Mouse (Mus musculus): ENCODE results near the gene Stk40. TPM values are rescaled to one million over a fixed set of nuclear protein-coding genes. Genes with fewer than 3 reads are reported as not detected.

The Stk40 gene
- polyA plus RNA-seq, 1 experiment, result 99.5 TPM

- Histone ChIP-seq H3K4me3 (replicated peaks) (no peak overlapping the region), H3K4me1 (peaks cover 33% of the 10 kb centered on the region), H3K36me3 (replicated peaks; ENCODE audit: low read length) (peaks cover 79% of the 10 kb centered on the region), H3K27me3 (replicated peaks) (no peaks in the 10 kb centered on the region), H3K9me3 (peaks cover 11% of the 10 kb centered on the region)
- no peak for TF ChIP-seq FLI1 (IDR thresholded peaks at IDR 0.05; ENCODE audit: low read length)
- TF ChIP-seq GATA1 (IDR thresholded peaks at IDR 0.05; ENCODE audit: borderline replicate concordance, low read length), result no peak
Observed at GRCm38 (mm10) chr4:126141021-126141420, 37.3 kb downstream of the Stk40 start.

- H3K4me1 ChIP-seq, result peaks cover 38% of the 10 kb centered on the region
- no peak overlapping the region for H3K4me3 ChIP-seq (replicated peaks)
- peaks cover 48% of the 10 kb centered on the region for H3K36me3 ChIP-seq (replicated peaks; ENCODE audit: low read length)
- H3K27me3 ChIP-seq (replicated peaks), result peaks cover 20% of the 10 kb centered on the region
- no peak for TF ChIP-seq GATA1 (IDR thresholded peaks at IDR 0.05; ENCODE audit: borderline replicate concordance, low read length)
- TF ChIP-seq FLI1 (IDR thresholded peaks at IDR 0.05; ENCODE audit: low read length), result no peak
- H3K9me3 ChIP-seq, result peaks cover 11% of the 10 kb centered on the region
Observed at GRCm38 (mm10) chr4:126145396-126145795, 41.6 kb downstream of the Stk40 start.

DNA sequence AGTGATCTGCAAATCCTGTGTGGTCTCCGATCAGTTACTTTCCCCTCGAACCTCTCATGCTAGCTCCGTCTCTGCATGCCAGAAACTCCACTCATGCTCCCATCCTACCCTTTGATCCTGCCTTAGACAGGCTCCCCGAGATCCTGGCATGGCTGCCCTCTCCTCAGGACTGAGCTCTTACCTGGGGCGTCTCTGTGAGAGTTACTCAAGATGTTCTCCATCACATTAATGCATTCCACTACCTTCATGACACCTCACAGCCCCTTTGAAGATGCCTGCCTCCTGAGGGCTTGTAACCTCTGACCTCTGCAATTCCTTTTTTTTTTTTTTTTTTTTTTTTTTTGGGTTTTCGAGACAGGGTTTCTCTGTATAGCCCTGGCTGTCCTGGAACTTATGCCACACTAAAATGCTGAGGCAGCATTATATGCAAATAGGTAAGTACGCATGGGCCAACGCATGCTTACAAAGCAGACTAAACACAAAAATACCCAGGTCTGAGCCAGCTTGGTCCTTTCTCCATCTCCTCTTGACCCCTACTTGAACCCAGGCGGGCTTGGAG lies 43.3 kb downstream of the Stk40 start:
- Histone ChIP-seq H3K4me1 (peaks cover 35% of the 10 kb centered on the region), H3K36me3 (replicated peaks; ENCODE audit: low read length) (peaks cover 49% of the 10 kb centered on the region), H3K27me3 (replicated peaks) (peaks cover 20% of the 10 kb centered on the region), H3K4me3 (replicated peaks) (no peak overlapping the region), H3K9me3 (peaks cover 11% of the 10 kb centered on the region)
- TF ChIP-seq FLI1 (IDR thresholded peaks at IDR 0.05; ENCODE audit: low read length) (no peak), GATA1 (IDR thresholded peaks at IDR 0.05; ENCODE audit: borderline replicate concordance, low read length) (no peak)

GRCm38 (mm10) chr4:126147533-126148160 lies 43.9 kb downstream of the Stk40 start, which contains the start of gene Eva1b:
Eva1b (plus strand) TSS chr4:126147744.
- H3K9me3 ChIP-seq, result peaks cover 11% of the 10 kb centered on the region
- TF ChIP-seq GATA1 (IDR thresholded peaks at IDR 0.05; ENCODE audit: borderline replicate concordance, low read length), result no peak
- TF ChIP-seq FLI1 (IDR thresholded peaks at IDR 0.05; ENCODE audit: low read length), result no peak
- peak within 1 kb of the TSS; percentile 92 for H3K4me3 ChIP-seq (replicated peaks)
- peaks cover 20% of the 10 kb centered on the region for H3K27me3 ChIP-seq (replicated peaks)
- peaks cover 35% of the 10 kb centered on the region for H3K4me1 ChIP-seq
- peaks cover 46% of the 10 kb centered on the region for H3K36me3 ChIP-seq (replicated peaks; ENCODE audit: low read length)

DNA sequence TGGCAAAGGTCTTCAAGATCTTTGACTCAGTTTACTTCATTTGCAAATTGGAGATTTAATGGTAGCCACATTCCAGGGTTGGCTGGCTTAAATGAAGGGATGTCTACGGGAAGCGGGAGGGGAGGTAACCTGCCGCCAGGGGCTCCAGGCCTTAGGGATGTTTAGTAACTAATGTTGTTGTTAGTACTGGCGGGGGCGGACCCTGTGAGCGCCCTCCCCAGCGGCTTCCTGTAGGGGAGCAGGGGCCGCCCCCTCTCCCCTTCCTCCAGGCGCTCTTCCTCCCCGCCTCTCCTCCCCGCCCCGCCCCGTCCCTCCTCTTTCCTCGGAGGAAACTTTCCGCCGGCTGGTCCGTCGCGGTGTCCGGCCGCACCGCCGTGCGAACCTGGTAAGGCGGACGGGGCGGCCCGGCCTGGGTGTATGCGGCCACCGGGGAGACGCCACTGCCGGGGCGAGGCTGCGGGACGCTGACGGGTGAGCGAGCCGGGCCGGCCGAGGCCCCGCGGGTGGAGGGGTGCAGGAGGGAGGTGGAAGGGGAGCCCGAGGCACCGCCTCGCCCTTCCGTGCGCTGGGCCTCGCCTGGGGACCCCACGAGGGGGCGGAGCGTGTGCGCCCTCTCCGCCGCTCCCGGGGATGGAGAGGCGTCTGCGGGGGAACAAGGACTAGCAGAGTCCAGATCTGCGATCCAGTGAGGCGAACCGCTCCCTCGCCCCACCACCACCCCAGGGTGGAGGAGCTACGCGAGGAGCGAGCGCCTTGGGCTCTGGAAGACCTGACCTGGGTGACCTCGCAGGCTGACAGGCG lies 44.6 kb downstream of the Stk40 start:
- TF ChIP-seq FLI1 (IDR thresholded peaks at IDR 0.05; ENCODE audit: low read length), result no peak
- no peak for TF ChIP-seq GATA1 (IDR thresholded peaks at IDR 0.05; ENCODE audit: borderline replicate concordance, low read length)
- peaks cover 41% of the 10 kb centered on the region for H3K36me3 ChIP-seq (replicated peaks; ENCODE audit: low read length)
- H3K4me3 ChIP-seq (replicated peaks), result peak overlapping the region; percentile 92
- peaks cover 35% of the 10 kb centered on the region for H3K4me1 ChIP-seq
- peaks cover 20% of the 10 kb centered on the region for H3K27me3 ChIP-seq (replicated peaks)
- H3K9me3 ChIP-seq, result peaks cover 9% of the 10 kb centered on the region

GRCm38 (mm10) chr4:126149041-126149676 lies 45.4 kb downstream of the Stk40 start:
- Histone ChIP-seq H3K4me1 (peaks cover 38% of the 10 kb centered on the region), H3K27me3 (replicated peaks) (peaks cover 20% of the 10 kb centered on the region), H3K36me3 (replicated peaks; ENCODE audit: low read length) (peaks cover 36% of the 10 kb centered on the region), H3K4me3 (replicated peaks) (peak overlapping the region; percentile 92), H3K9me3 (peaks cover under 1% of the 10 kb centered on the region)
- TF ChIP-seq FLI1 (IDR thresholded peaks at IDR 0.05; ENCODE audit: low read length) (no peak), GATA1 (IDR thresholded peaks at IDR 0.05; ENCODE audit: borderline replicate concordance, low read length) (no peak)

DNA sequence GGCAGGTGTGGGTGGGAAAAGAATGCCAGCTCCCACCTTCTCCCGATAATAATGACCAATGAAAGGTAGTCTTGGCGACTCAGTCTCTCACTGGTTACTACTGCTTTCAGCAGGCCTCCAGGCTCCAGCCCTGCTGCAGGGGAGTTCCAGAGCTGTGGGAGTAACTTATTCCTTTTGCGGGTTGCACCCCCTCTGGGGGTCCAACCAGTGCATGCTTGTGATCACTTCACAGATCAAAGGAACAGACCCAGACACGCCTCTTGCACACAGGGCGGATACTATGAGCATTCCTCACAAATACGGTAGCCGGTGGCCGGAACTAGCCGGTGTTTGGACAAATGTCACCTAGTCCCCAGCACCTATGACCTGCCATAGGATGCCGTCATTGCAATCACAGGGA lies 46.0 kb downstream of the Stk40 start:
- Histone ChIP-seq H3K4me3 (replicated peaks) (no peak overlapping the region), H3K36me3 (replicated peaks; ENCODE audit: low read length) (peaks cover 39% of the 10 kb centered on the region), H3K27me3 (replicated peaks) (peaks cover 20% of the 10 kb centered on the region), H3K4me1 (peaks cover 44% of the 10 kb centered on the region), H3K9me3 (no peaks in the 10 kb centered on the region)
- no peak for TF ChIP-seq FLI1 (IDR thresholded peaks at IDR 0.05; ENCODE audit: low read length)
- no peak for TF ChIP-seq GATA1 (IDR thresholded peaks at IDR 0.05; ENCODE audit: borderline replicate concordance, low read length)

DNA sequence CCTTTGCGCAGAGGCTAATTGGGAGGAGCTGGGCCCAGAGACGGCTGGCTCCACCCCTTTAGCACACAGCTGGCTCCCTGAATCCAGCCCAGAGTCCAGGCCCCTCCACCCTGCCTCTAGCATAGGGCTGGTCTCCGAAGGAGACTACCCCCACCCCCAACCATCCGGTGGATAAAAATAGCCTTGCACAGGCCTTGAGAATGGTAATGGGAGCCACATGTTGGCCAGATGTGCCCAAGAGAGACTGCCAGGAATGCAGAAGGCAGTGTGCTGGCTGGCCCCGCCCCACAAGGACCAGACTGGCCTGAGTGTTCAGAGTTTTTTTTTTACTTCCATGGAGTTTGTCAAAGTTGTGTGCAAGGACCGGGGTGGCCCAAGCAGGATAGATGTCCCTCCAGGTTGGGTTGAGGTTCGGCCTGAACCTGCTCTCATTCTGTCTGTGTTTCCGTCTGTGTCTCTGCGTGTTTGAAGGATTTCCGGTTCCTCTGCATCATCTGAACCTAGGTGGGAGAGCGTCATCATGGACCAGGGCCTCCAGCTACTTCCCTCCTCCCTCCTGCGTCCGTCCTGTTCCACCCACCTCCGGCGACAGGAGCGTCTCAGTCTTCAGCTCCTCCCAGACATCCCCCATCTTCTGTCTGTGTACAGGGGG lies 46.7 kb downstream of the Stk40 start:
- H3K36me3 ChIP-seq (replicated peaks; ENCODE audit: low read length), result peaks cover 39% of the 10 kb centered on the region
- H3K4me3 ChIP-seq (replicated peaks), result no peak overlapping the region
- H3K9me3 ChIP-seq, result no peaks in the 10 kb centered on the region
- TF ChIP-seq GATA1 (IDR thresholded peaks at IDR 0.05; ENCODE audit: borderline replicate concordance, low read length) (no peak), FLI1 (IDR thresholded peaks at IDR 0.05; ENCODE audit: low read length) (no peak)
- peaks cover 20% of the 10 kb centered on the region for H3K27me3 ChIP-seq (replicated peaks)
- H3K4me1 ChIP-seq, result peaks cover 50% of the 10 kb centered on the region

DNA sequence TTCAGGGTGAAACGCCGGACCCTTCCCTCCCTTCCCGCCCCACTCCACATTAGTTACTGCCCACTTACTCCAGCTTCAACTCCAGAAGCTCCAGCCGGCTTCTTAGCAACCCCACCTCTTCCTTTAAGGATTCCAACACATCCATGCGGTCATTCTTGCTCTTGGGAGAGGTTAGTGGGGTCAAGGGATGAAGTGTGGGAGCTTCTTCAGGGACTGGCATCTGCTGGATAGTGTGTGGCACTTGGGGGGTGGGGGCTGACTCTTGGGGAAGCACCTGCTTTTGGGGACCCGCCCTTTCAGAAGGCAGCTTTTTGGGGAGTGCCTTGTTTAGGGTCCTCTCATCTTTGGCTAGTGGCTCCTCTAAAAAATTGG lies 47.2 kb downstream of the Stk40 start:
- Histone ChIP-seq H3K27me3 (replicated peaks) (peaks cover 20% of the 10 kb centered on the region), H3K4me3 (replicated peaks) (no peak overlapping the region), H3K4me1 (peaks cover 55% of the 10 kb centered on the region), H3K36me3 (replicated peaks; ENCODE audit: low read length) (peaks cover 39% of the 10 kb centered on the region), H3K9me3 (no peaks in the 10 kb centered on the region)
- TF ChIP-seq GATA1 (IDR thresholded peaks at IDR 0.05; ENCODE audit: borderline replicate concordance, low read length) (no peak), FLI1 (IDR thresholded peaks at IDR 0.05; ENCODE audit: low read length) (no peak)
